Mouse (Mus musculus) myocyte (in vitro differentiated cells): ENCODE data around the gene Top2a.

Source experiments
- POLR2A ChIP-seq: IDR thresholded peaks from one replicate; pipeline ENCODE4 v1.6.1; 2011; ENCODE audit warnings: low read depth, mild to moderate bottlenecking, control low read depth, moderate library complexity; ENCODE audit not compliant: insufficient read length
- USF1 ChIP-seq: IDR thresholded peaks from one replicate; pipeline ENCODE4 v1.6.1; 2011; ENCODE audit warnings: low read depth, mild to moderate bottlenecking, control low read depth, moderate library complexity

- no peak for TF ChIP-seq USF1
- no peak for TF ChIP-seq POLR2A
Measured at GRCm38 (mm10) chr11:98954373-98954772, 69.6 kb downstream of the Top2a start.
